Mouse (Mus musculus): Measurements from ENCODE around the gene Erg. TPM values are rescaled to one million over a fixed set of nuclear protein-coding genes. Genes with fewer than 3 reads are reported as not detected.

The Erg gene
- total RNA-seq, 4 experiments from 2014 or later = 3.6 to 5.1 (median 4.4) TPM

DNA sequence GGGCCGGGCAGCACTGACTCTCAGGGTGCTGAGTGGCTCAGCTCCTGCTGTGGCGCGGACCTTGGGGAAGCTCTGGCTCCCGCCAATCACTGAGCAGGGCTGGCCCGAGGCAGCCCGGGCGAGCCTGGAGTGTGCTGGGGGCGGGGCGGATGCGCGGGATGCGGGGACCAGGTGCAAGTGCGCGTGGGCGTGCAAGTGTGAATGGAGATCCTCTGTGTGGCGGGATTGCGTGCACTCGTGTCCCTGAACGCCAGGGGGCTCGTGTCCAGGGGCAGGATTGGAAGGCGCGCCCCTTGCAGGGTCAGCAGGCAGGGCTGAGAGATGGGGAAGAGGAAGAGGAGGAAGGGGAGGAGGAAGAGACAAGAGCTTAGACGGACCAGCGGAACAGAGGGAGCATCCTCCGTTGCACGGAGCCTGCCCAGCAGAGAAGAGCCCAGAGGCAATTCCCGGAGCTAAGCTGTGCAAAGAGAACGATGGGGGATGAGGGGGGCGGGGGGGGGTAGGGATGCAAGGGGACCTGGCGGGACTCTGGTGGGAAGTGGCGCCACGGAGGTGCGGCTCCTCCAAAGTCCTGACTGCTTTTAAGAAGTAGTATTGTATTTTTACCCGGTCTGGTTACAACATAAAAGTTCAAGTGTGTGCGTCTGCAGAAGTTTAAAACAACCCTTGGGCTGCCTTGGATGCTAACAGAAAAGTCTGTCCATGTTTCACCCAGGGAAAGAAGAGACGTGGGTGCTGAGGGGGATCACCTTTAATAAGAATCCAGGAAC, 667 bp downstream of the Erg start:
- no peak for DNase-seq (ENCODE audit: low spot score in 2 of 2)

- no peak for DNase-seq (ENCODE audit: low spot score in 2 of 2)
These were observed 1.5 kb downstream of the Erg start for GRCm38 (mm10) chr16:95584751-95585528.

GRCm38 (mm10) chr16:95579289-95579688, 7.1 kb downstream of the Erg start:
- DNase-seq (ENCODE audit: low spot score in 2 of 2) = no peak

DNA sequence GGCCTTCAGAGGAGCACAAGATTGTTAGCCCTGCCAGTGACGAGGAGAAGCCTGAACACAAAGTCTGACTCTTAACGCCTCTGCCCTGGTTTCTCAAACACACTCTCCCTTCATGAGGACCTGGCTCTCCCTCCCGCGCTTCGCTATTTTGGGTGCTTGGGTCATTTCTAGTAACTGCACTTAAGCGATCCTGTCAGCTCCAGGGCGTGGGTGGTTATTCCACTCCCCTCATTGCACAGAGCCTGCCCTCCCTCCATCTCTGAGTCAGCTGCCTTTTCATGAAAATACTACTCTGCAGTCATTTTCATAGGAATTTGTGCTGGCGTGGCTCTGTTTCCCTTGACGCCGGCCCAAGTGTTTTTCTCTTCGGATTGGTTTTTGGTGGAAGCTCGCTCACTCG, 13.2 kb downstream of the Erg start:
- peak; percentile 30 to 41 for DNase-seq (ENCODE audit: low spot score in 2 of 2)

DNA sequence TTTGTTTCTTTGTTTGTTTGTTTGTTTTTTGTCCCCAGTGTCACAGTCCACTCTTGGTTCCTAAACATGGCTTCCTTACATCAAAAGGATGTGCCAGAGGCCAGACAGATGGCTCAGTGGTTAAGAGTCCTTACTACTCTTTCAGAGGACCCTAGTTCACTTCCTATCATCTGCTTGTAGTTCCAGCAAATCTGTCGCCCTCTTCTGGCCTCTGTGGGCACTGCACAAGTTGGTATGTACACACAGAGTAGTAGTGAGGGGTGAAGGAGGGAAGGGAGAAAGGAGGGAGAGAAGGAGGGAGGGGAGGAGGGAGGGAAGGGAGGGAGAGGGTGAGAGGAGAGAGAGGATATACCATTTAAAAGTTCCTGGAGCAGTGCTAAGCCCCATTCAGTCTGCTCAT, 15.8 kb downstream of the Erg start:
- DNase-seq (ENCODE audit: low spot score in 2 of 2) = no peak

- DNase-seq (ENCODE audit: low spot score in 2 of 2) = no peak
These were observed 29.6 kb downstream of the Erg start for GRCm38 (mm10) chr16:95556834-95557233.

DNA sequence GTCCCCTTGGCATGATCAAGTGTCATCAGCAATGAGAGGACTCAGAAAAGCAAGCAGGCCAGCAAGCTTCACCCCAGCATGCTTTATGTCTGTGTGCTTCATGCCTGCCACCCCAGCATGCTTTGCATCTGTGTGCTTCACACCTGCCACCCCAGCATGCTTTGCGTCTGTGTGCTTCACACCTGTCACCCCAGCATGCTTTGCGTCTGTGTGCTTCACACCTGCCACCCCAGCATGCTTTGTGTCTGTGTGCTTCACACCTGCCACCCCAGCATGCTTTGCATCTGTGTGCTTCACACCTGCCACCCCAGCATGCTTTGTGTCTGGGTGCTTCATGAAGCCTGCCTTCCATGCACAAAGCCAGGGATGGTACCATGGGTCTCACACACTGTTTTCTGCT, 33.3 kb downstream of the Erg start:
- DNase-seq (ENCODE audit: low spot score in 2 of 2) = no peak

GRCm38 (mm10) chr16:95552495-95552894, 33.9 kb downstream of the Erg start:
- no peak for DNase-seq (ENCODE audit: low spot score in 2 of 2)

DNA sequence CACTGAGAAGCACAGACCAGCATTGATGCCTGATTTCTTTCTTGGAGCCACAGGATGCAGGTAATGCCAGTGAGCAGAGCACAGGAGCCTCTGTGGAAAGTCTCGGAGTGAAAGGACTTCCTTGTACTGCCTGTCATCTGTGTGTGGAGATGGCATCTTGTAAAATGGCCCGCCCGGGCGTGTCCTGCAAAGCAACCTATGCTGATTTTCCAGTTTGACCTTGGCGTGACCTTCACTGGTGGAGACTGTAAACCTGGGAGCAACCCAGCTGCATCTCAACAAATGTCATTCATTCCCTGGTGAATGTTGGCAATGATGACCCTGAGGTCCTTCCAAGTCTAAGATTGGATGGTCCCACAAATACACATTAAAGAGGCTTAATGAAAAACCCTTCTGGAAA, 35.9 kb downstream of the Erg start:
- no peak for DNase-seq (ENCODE audit: low spot score in 2 of 2)

DNA sequence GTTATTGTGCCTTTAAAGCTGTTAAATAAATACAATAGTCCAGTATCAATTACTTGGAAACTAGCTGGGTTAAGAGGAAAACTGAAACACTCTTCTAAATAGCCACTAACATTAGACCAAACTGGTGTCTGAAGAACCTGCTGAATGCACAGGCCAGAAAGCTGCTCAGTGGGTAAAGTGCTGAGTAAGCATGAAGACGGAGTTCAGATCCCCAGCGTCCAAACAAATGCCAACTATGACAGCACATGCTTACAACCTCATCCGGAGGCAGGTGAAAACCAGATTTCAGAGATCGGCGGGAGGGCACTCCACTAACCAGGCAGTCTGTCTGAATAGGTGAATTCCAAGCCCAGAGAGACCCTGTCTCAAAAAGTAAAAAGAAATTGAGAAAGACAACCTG, 41.6 kb downstream of the Erg start:
- DNase-seq (ENCODE audit: low spot score in 2 of 2) = no peak

GRCm38 (mm10) chr16:95543471-95543870, 42.9 kb downstream of the Erg start:
- DNase-seq (ENCODE audit: low spot score in 2 of 2) = peak; percentile 4 to 29

GRCm38 (mm10) chr16:95535151-95535550, 51.2 kb downstream of the Erg start:
- DNase-seq (ENCODE audit: low spot score in 2 of 2) = no peak

DNA sequence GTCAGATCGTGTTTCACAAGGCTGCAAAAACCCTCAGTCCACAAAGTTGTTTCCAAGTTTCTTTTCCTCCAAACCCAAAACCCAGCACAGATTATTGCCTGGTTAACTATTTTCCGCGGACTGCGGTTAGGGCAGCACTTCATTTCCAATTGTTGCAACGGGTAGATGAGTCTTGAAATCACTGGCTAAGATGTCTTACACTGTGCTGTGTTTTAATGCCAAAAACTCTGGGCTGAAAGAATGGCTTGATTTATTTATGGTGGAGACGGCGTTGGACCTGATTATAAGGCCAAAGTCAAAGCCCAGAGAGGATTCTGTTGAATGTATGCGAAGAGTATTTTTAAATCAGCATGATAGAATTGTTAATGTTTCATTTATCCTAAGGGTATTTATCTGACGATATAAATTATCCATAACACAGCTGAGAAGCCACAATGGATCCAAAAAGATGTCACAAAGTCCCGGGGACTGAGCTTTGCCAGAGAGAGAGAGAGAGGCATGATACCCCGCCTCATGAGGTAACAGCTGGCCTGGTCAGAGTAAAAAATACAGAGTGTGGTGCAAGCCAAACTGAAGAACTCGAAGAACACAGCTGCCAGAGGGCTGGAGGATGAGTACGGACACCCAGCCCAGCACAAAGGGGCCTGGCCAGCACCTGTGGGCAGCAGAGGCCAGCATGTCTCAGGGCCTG, 53.9 kb downstream of the Erg start:
- DNase-seq (ENCODE audit: low spot score in 2 of 2) = no peak

- no peak for DNase-seq (ENCODE audit: low spot score in 2 of 2)
These were observed 58.8 kb downstream of the Erg start for GRCm38 (mm10) chr16:95527561-95527960.

- no peak for DNase-seq (ENCODE audit: low spot score in 2 of 2)
These were observed 66.9 kb downstream of the Erg start for GRCm38 (mm10) chr16:95519520-95519919.

GRCm38 (mm10) chr16:95506051-95506450, 80.3 kb downstream of the Erg start:
- no peak for DNase-seq (ENCODE audit: low spot score in 2 of 2)

DNA sequence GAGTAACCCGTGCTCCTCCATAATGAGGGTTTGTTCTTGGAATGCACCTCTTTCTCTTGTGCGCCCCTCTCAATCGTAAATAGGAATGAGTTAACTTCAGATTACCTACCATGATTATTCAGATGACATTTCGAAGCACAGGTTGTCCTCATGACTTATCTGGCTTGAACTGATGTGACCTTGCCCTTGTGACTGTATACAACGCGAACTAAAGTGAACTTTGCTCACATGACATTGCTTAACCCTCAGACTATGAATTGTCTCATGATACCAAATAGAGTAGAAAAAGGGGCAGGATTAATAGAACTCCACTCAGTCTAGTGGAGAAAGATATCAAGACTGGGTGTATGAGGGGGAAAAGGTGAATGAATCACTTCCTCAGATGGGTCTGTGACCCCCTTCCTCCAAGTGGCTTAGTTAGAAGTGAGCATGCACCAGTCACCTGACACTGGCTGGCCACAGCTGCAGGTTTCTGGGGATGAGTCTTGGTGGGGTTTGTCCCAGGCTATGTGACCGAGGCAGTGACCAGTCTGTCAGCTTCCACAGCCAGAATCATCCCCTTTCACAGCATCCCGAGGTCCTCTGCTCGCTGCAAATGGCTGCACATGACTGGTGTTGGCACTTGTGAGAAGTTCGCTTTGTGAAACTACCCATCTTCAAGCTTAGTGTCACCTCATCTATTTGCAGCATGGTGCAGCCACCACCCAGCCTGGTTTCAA, 89.7 kb downstream of the Erg start:
- DNase-seq (ENCODE audit: low spot score in 2 of 2) = no peak

DNA sequence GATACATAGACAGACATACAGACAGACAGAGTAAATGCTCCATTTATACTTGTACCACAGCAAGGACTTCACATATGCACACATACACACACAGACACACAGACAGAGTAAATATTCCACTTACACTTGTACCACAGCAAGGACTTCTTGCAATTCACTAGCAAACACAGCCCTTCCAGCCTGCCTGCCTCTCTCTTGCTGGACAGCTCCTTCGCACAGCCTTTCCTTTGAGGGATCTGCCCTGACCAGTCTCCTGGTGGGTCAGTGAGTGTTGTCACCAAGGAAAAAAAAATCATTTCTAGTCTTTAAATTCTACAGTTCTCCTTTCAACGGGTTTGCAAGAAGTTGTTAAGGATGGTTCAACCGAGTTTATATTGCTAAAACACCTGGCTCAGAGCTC, 92.3 kb downstream of the Erg start:
- no peak for DNase-seq (ENCODE audit: low spot score in 2 of 2)

DNA sequence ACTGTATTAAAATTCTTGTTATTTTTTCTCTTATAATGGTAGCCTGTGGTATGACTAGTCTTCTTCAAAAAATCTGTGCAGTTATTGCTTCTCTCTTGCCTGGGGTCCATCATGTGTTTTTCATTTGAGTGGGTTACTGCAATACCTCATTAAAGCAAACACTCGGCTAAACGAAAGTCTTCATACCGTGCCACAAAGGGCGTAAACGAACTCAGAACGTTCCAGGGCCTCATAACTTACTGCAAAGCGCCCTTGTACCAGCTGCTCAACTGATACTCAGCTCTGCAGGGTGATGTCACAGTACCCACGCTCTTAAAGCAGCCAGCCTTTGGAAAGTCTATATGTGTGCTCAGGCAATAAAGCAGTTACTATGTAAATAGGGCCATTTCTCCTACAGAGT, 93.1 kb downstream of the Erg start:
- no peak for DNase-seq (ENCODE audit: low spot score in 2 of 2)

DNA sequence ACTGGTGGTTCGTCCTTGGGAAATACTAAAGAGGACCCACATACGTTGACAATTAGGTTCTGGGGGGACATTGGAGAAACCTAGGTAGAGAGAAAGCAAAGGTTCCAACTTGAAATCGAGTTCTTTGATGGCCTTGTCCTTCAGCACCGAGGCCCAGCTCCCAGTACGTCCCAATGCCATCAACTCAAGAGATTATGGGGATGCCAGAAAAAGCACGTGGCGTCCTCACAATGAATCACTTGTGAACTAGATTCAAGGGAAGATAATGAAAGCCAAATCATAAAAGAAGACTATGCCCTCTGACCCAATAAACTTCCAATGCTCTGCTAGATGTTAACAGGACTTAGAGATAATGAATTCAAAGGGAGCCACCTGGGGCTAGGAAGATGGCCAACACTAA, 94.2 kb downstream of the Erg start:
- DNase-seq (ENCODE audit: low spot score in 2 of 2) = no peak

GRCm38 (mm10) chr16:95490386-95490785, 96.0 kb downstream of the Erg start:
- DNase-seq (ENCODE audit: low spot score in 2 of 2) = no peak
